Mouse (Mus musculus) kidney, postnatal 4 days (tissue): ENCODE data around the gene Erlec1.

Experiments
- DNase-seq, 2 experiments: peaks; one replicate each; pipeline ENCODE4 v3.0.0; 2021; ENCODE audit warnings: mixed read lengths in 2 of 2

The Erlec1 gene

GRCm38 (mm10) chr11:30954279-30954725, at the start of gene Erlec1:
TSS of gene Erlec1 (minus strand) at chr11:30954335.
- peak; percentile 90 to 93 for DNase-seq

GRCm38 (mm10) chr11:31001169-31001908, 47.2 kb upstream of the Erlec1 start:
- no peak for DNase-seq

- no peak for DNase-seq
Measured at GRCm38 (mm10) chr11:31000028-31000427, 45.9 kb upstream of the Erlec1 start.

GRCm38 (mm10) chr11:30998704-30999103, 44.6 kb upstream of the Erlec1 start:
- DNase-seq = no peak

- DNase-seq = no peak
Measured at GRCm38 (mm10) chr11:30998199-30998598, 44.1 kb upstream of the Erlec1 start.

GRCm38 (mm10) chr11:30996670-30997069, 42.5 kb upstream of the Erlec1 start:
- DNase-seq = no peak

GRCm38 (mm10) chr11:30986625-30987017, 32.5 kb upstream of the Erlec1 start:
- DNase-seq = no peak

GRCm38 (mm10) chr11:30985877-30986624, 31.9 kb upstream of the Erlec1 start, which contains the start of gene Chac2:
TSS of gene Chac2 (minus strand) at chr11:30986350.
- DNase-seq = peak; percentile 91 to 95

- no peak for DNase-seq
Measured at GRCm38 (mm10) chr11:30985237-30985636, 31.1 kb upstream of the Erlec1 start.

- peak; percentile 48 to 64 for DNase-seq
Measured at GRCm38 (mm10) chr11:30953469-30954154, 523 bp downstream of the Erlec1 start.

- no peak for DNase-seq
Measured at GRCm38 (mm10) chr11:30952829-30953228, 1.3 kb downstream of the Erlec1 start.

GRCm38 (mm10) chr11:30943522-30943921, 10.6 kb downstream of the Erlec1 start:
- no peak for DNase-seq

- no peak for DNase-seq
Measured at GRCm38 (mm10) chr11:30928498-30928897, 25.6 kb downstream of the Erlec1 start.

- DNase-seq = no peak
Measured at GRCm38 (mm10) chr11:30928079-30928478, 26.1 kb downstream of the Erlec1 start.

GRCm38 (mm10) chr11:30923283-30923682, 30.9 kb downstream of the Erlec1 start:
- no peak for DNase-seq

GRCm38 (mm10) chr11:30920641-30921040, 33.5 kb downstream of the Erlec1 start:
- DNase-seq = no peak

GRCm38 (mm10) chr11:30912311-30912710, 41.8 kb downstream of the Erlec1 start:
- no peak for DNase-seq

GRCm38 (mm10) chr11:30899312-30899711, 54.8 kb downstream of the Erlec1 start:
- DNase-seq = no peak

- DNase-seq = no peak
Measured at GRCm38 (mm10) chr11:30896201-30896600, 57.9 kb downstream of the Erlec1 start.

- DNase-seq = no peak
Measured at GRCm38 (mm10) chr11:30888153-30888552, 66.0 kb downstream of the Erlec1 start.

- DNase-seq = peak; percentile 64 to 77
Measured at GRCm38 (mm10) chr11:30885171-30885871, 68.8 kb downstream of the Erlec1 start, which contains the start of the genes Gpr75 and Asb3. TSS of gene Gpr75 (plus strand) at chr11:30885358. TSS of gene Asb3 (plus strand) at chr11:30885416.
